Mouse (Mus musculus) MEL (cell line): Measurements from ENCODE around the gene F2r. TPM values are rescaled to one million over a fixed set of nuclear protein-coding genes. Genes with fewer than 3 reads are reported as not detected.
A peak's percentile ranks its signal among the peaks of the same experiment; 100 is the strongest.

Experiments
- DNase-seq: peaks from one replicate; pipeline ENCODE4 v3.0.0; 2011; ENCODE audit warnings: low read depth, low spot score
- H3K27ac ChIP-seq: 2 replicates; pipeline ENCODE4 v1.5.1; 2012; ENCODE audit warnings: low read depth, mild to moderate bottlenecking, control low read depth, low read length, moderate library complexity; ENCODE audit not compliant: control insufficient read depth
- H3K27me3 ChIP-seq, 2 experiments: fragments of 150-350 bp in 1 of 2; sonication (generic) in 1 of 2; 2 replicates each; pipeline ENCODE4 v1.6.1; 2012; ENCODE audit warnings: low read length in 2 of 2, mild to moderate bottlenecking in 2 of 2, improper control_type of control experiment in 1 of 2, moderate library complexity in 1 of 2; ENCODE audit not compliant: insufficient read depth in 2 of 2, control insufficient read depth in 1 of 2
- H3K36me3 ChIP-seq, 2 experiments: 2 replicates each; pipeline ENCODE4 v1.6.1; 2012 to 2014; ENCODE audit warnings: low read length in 2 of 2, improper control_type of control experiment in 1 of 2, inconsistent platforms in 1 of 2, mild to moderate bottlenecking in 1 of 2; ENCODE audit not compliant: insufficient read depth in 2 of 2, control insufficient read depth in 1 of 2
- H3K4me1 ChIP-seq, 2 experiments: fragments of 150-350 bp in 1 of 2; sonication (generic) in 1 of 2; 2 replicates each; pipeline ENCODE4 v1.6.1; 2012; ENCODE audit warnings: low read length in 2 of 2, improper control_type of control experiment in 1 of 2, mild to moderate bottlenecking in 1 of 2; ENCODE audit not compliant: insufficient read depth in 2 of 2, control insufficient read depth in 1 of 2
- H3K4me3 ChIP-seq, 2 experiments: fragments of 150-350 bp in 1 of 2; sonication (generic) in 1 of 2; 2 replicates each; pipeline ENCODE4 v1.5.1; 2012; ENCODE audit warnings: low read depth in 2 of 2, low read length in 2 of 2, mild to moderate bottlenecking in 2 of 2, moderate library complexity in 2 of 2, control low read depth in 1 of 2, improper control_type of control experiment in 1 of 2; ENCODE audit not compliant: control insufficient read depth in 1 of 2, insufficient read depth in 1 of 2
- H3K79me2 ChIP-seq: 2 replicates; pipeline ENCODE4 v1.6.1; 2012; ENCODE audit warnings: mild to moderate bottlenecking, low read length, moderate library complexity; ENCODE audit not compliant: control insufficient read depth, poor library complexity, insufficient read depth
- H3K9ac ChIP-seq: 2 replicates; pipeline ENCODE4 v1.6.1; 2012; ENCODE audit warnings: low read depth, mild to moderate bottlenecking, control low read depth, low read length, moderate library complexity; ENCODE audit not compliant: control insufficient read depth, poor library complexity, severe bottlenecking
- H3K9me3 ChIP-seq: fragments of 150-350 bp; sonication (generic); replicated peaks from 2 replicates; pipeline ENCODE4 v1.6.1; 2012; ENCODE audit warnings: mild to moderate bottlenecking, low read length, improper control_type of control experiment, moderate library complexity; ENCODE audit not compliant: insufficient read depth
- ETS1 ChIP-seq: IDR thresholded peaks from 2 replicates; pipeline ENCODE4 v1.6.1; 2012; ENCODE audit warnings: low read depth, mild to moderate bottlenecking, inconsistent platforms, low read length, improper control_type of control experiment, moderate library complexity
- GATA1 ChIP-seq: IDR thresholded peaks from 2 replicates; pipeline ENCODE4 v1.6.1; 2011; ENCODE audit warnings: low read depth, low read length, improper control_type of control experiment
- MXI1 ChIP-seq: IDR thresholded peaks from 2 replicates; pipeline ENCODE4 v1.6.1; 2011; ENCODE audit warnings: mild to moderate bottlenecking, low read depth, low read length, improper control_type of control experiment
- MYB ChIP-seq: IDR thresholded peaks from 2 replicates; pipeline ENCODE4 v1.6.1; 2011; ENCODE audit warnings: mild to moderate bottlenecking, low read depth, low read length, improper control_type of control experiment
- MYC ChIP-seq: IDR thresholded peaks from 2 replicates; pipeline ENCODE4 v1.6.1; 2011; ENCODE audit warnings: low read depth, mild to moderate bottlenecking, low read length, improper control_type of control experiment, moderate library complexity
- NRF1 ChIP-seq: IDR thresholded peaks from 2 replicates; pipeline ENCODE4 v1.6.1; 2014; ENCODE audit warnings: low read depth, mild to moderate bottlenecking, inconsistent platforms, low read length, improper control_type of control experiment, moderate library complexity; ENCODE audit not compliant: poor library complexity, insufficient read depth, severe bottlenecking
- SIN3A ChIP-seq: IDR thresholded peaks from 2 replicates; pipeline ENCODE4 v1.6.1; 2012; ENCODE audit warnings: low read length, improper control_type of control experiment, inconsistent platforms
- TBP ChIP-seq: IDR thresholded peaks from 2 replicates; pipeline ENCODE4 v1.8.0; 2011; ENCODE audit warnings: low read depth, low read length, improper control_type of control experiment
- ZKSCAN1 ChIP-seq: IDR thresholded peaks from 2 replicates; pipeline ENCODE4 v1.6.1; 2012; ENCODE audit warnings: low read depth, mild to moderate bottlenecking, inconsistent platforms, low read length, improper control_type of control experiment, moderate library complexity
- polyA plus RNA-seq, 2 experiments: library from polyadenylated mRNA; stranded (reverse) in 1 of 2; unstranded in 1 of 2; fragments of >175 nt in 1 of 2; fragments of >200 nt in 1 of 2; gene quantifications; 2 replicates each; pipeline versions ENCODE4 v1.2.1 to v1.2.4; 2012; ENCODE audit warnings: low replicate concordance in 2 of 2, low read depth in 1 of 2; ENCODE audit not compliant: insufficient read length in 2 of 2, insufficient read depth in 1 of 2, missing spikeins in 1 of 2
- total RNA-seq: library from RNA; depleted of rRNA; stranded (reverse); fragments of 300-350 nt; gene quantifications from 2 replicates; pipeline ENCODE4 v1.2.3, GENCODE M21; 2012

F2r gene
- total and polyA plus RNA-seq, 3 experiments: 19.1 to 32.7 TPM; not detected in 1

DNA sequence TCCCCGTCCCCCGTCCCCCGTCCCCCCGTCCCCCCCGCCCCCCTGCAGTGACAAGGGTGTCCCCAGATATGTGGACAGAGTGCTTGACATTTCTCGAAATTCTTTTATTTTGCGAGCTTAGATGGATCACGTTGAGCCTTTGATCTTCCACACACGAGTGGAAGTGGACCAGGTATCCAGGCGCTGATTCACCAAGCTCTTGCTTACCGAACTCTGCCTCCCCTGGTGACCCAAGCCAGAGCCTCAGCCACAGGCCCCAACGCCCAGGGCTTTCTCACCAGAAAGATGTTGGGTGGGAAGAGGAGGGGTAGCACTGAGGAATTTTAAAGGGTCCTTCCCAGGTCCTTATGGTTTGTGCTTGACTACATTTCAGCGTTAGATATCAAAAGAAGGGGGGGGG, 572 bp upstream of the F2r start:
- TF ChIP-seq NRF1: no peak
- no peak for DNase-seq
- Histone ChIP-seq H3K9ac (no peak overlapping the region), H3K9me3 (no peaks in the 10 kb centered on the region), H3K4me1 (peaks cover 2 to 9% of the 10 kb centered on the region in 2 experiments; a peak in 3 of 4 replicates), H3K36me3 (peaks cover 0 to 10% of the 10 kb centered on the region in 2 experiments; a peak in 2 of 4 replicates), H3K27ac (no peak overlapping the region), H3K79me2 (peaks cover 23% of the 10 kb centered on the region), H3K4me3 (peak overlapping the region in 1 of 2 experiments; percentile 16; a peak in 2 of 4 replicates), H3K27me3 (no peaks in the 10 kb centered on the region)

DNA sequence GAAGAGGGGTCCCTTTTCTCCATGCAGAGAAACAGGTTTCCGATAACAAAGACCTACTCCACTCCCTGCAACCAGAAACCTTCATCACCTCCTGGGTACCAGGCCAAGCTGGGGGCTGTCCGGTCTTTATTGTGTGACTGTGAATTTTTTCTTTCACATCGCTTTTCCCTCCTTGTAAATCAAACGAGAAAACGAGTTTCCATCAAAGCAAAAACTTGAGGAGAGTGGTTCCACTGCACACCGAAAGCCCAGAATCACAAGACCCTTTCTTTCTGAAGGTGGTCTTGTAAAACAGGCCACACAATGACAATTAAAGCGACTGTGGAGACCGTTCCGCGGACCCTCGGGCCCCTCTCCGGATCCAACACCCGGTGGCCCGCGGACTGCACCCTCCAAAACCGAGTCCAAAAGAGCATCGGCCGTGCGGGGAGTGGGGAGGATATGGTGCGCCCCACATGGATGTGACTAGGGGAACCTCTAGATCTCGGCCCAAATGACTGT, 566 bp downstream of the F2r start:
- Histone ChIP-seq H3K4me3 (peak overlapping the region; percentile 92 to 99), H3K27ac (peak overlapping the region; percentile 73), H3K9ac (peak overlapping the region; percentile 77), H3K36me3 (peaks cover 0 to 10% of the 10 kb centered on the region in 2 experiments; a peak in 2 of 4 replicates), H3K27me3 (no peaks in the 10 kb centered on the region), H3K79me2 (peaks cover 23% of the 10 kb centered on the region), H3K9me3 (no peaks in the 10 kb centered on the region), H3K4me1 (peaks cover 2 to 9% of the 10 kb centered on the region in 2 experiments; a peak in 3 of 4 replicates)
- 0 out of 2 replicates have a peak, but pooled peaks have one; percentile 1 for TF ChIP-seq MYC
- TF ChIP-seq MXI1: no peak
- DNase-seq: peak; percentile 53

DNA sequence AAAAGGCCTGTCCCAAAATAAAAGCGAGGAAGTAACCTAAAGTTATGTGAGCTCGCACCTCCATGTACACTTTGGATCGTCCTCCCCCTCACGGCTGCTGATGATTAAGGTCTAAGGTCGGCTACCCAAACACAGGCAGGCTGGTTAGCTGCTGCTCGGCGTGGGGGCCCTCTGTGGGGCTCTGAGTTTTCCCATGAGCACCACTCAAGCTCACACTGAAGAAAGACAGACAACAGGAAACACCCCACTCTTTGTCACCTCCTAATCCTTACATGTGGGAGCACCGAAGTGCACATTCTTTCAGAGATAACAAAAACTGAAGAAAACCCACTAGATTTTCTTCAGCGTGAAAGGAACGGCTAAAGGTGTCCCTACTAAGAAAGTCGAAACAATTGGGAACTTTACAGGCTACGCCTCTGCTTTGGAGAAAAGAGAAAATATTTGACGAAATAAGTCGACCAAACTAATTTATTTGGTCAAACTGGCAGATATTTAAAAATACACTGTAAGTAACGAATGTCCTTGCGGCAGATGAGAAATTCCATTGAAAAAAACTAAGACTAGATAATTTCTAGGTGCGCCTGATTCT, 1.1 kb downstream of the F2r start:
- peak overlapping the region; percentile 77 for H3K9ac ChIP-seq
- H3K79me2 ChIP-seq: peaks cover 23% of the 10 kb centered on the region
- peaks cover 2 to 9% of the 10 kb centered on the region in 2 experiments; a peak in 3 of 4 replicates for H3K4me1 ChIP-seq
- peaks cover 0 to 10% of the 10 kb centered on the region in 2 experiments; a peak in 2 of 4 replicates for H3K36me3 ChIP-seq
- TF ChIP-seq ZKSCAN1 (no peak), ETS1 (0 out of 2 replicates have a peak, but pooled peaks have one; percentile 47), MYC (0 out of 2 replicates have a peak, but pooled peaks have one; percentile 28), MYB (no peak), SIN3A (peak; percentile 47), TBP (0 out of 2 replicates have a peak, but pooled peaks have one; percentile 13), MXI1 (peak; percentile 57), GATA1 (peak; percentile 48)
- no peaks in the 10 kb centered on the region for H3K27me3 ChIP-seq
- peak overlapping the region; percentile 92 to 99 for H3K4me3 ChIP-seq
- H3K9me3 ChIP-seq: no peaks in the 10 kb centered on the region
- peak overlapping the region; percentile 73 for H3K27ac ChIP-seq
- DNase-seq: peak; percentile 70
